Mouse (Mus musculus) macrophage (primary cell): ENCODE results near the gene Lrrc28. TPM values are rescaled to one million over a fixed set of nuclear protein-coding genes. Genes with fewer than 3 reads are reported as not detected.
"Not testable (repeated sequence)": the region's sequence is repeated elsewhere in the genome, so short reads cannot be mapped to it uniquely, and the experiment has no call there.

Source experiments
- H3K27ac ChIP-seq: fragments of 350-480 bp; formaldehyde crosslinking; 2 replicates; pipeline ENCODE4 v1.9.0; 2021
- H3K36me3 ChIP-seq: fragments of 350-480 bp; formaldehyde crosslinking; 2 replicates; pipeline ENCODE4 v1.9.0; 2021; ENCODE audit errors: inconsistent target
- H3K4me3 ChIP-seq: fragments of 350-480 bp; formaldehyde crosslinking; 2 replicates; pipeline ENCODE4 v1.9.0; 2021; ENCODE audit errors: inconsistent target
- H3K79me2 ChIP-seq: fragments of 350-480 bp; formaldehyde crosslinking; 2 replicates; pipeline ENCODE4 v1.9.0; 2021; ENCODE audit errors: inconsistent target
- WGBS: methylation state at CpG from one replicate; pipeline ENCODE4 v1.1.7; 2026; ENCODE audit warnings: inconsistent platforms; ENCODE audit not compliant: missing documents; 5-methylcytosine and 5-hydroxymethylcytosine counted together
- polyA plus RNA-seq: library from polyadenylated mRNA; stranded (reverse); fragments of 250-400 nt; gene quantifications from 3 replicates; pipeline ENCODE4 v1.2.4, GENCODE M21; 2018; ENCODE audit warnings: inconsistent platforms

Gene Lrrc28
- polyA plus RNA-seq, 1 experiment from 2014 or later = 5.5 TPM

DNA sequence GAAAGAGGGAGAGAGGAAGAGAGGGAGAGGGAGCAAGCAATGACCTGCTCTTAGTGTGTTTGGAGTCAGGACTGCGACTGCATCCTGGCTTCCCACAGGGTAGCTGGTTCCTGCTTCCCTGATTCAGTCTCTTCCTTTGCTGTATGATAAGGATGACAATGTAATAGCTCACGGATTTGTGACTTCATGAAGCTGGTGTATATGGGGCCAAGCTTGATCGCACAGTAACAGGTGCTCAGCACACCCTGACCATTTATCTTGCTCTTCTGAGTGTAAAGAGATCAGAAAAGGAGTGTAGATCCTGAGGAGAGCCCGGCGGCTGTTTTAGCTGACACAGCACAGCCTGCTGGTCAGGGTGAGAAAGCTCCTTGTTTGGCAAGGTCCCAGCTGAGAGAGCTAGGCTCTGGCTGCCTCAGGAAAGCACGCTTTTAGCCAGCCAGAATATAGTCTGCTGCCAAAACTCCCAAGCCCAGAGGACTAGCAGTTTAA lies 96.0 kb downstream of the Lrrc28 start:
- 47% methylated on average over 6 of the region's 6 CpGs for WGBS
- Histone ChIP-seq H3K27ac (peak overlapping the region; percentile 45), H3K36me3 (no peaks in the 10 kb centered on the region)

GRCm38 (mm10) chr7:67548599-67549041 lies 96.4 kb downstream of the Lrrc28 start:
- Histone ChIP-seq H3K27ac (peak overlapping the region; percentile 45), H3K36me3 (no peaks in the 10 kb centered on the region), H3K4me3 (no peak overlapping the region), H3K79me2 (no peaks in the 10 kb centered on the region)
- 25% methylated on average over 6 of the region's 6 CpGs for WGBS

More for the DNA sequence above, 96.0 kb downstream of the Lrrc28 start:
- Histone ChIP-seq H3K79me2 (no peaks in the 10 kb centered on the region), H3K4me3 (no peak overlapping the region)

GRCm38 (mm10) chr7:67546282-67546681 lies 98.8 kb downstream of the Lrrc28 start:
- Histone ChIP-seq H3K27ac (no peak overlapping the region), H3K4me3 (no peak overlapping the region), H3K36me3 (no peaks in the 10 kb centered on the region), H3K79me2 (no peaks in the 10 kb centered on the region)
- WGBS = 20% methylated on average over 5 of the region's 5 CpGs

GRCm38 (mm10) chr7:67544586-67544985 lies 100.5 kb downstream of the Lrrc28 start:
- no peak overlapping the region for H3K27ac ChIP-seq
- H3K4me3 ChIP-seq = no peak overlapping the region
- no peaks in the 10 kb centered on the region for H3K36me3 ChIP-seq
- H3K79me2 ChIP-seq = no peaks in the 10 kb centered on the region

DNA sequence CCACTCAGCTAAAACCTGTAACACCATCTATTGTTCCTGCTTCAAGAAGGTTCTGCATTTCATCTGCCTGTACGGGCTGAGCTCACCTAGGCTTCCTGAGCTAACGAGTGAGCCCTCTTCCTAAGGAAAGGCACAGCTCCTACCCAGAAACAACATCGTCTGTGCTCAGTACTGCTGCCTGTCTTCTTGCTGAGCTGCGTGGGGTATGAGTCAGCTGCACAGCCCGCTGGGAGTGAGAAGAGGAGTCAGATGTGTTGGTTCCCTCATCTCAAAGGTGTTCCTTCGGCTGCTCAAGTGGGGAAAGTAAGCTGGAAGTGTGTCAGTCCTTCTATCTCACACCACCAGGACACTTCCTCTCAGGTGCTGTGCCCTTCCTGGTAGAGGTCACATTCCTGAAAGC lies 101.4 kb downstream of the Lrrc28 start:
- 90% methylated on average over 6 of the region's 6 CpGs for WGBS
- H3K4me3 ChIP-seq = no peak overlapping the region
- H3K27ac ChIP-seq = no peak overlapping the region
- H3K79me2 ChIP-seq = no peaks in the 10 kb centered on the region
- no peaks in the 10 kb centered on the region for H3K36me3 ChIP-seq

GRCm38 (mm10) chr7:67536588-67537372 lies 108.3 kb downstream of the Lrrc28 start:
- no peak overlapping the region for H3K27ac ChIP-seq
- H3K79me2 ChIP-seq = no peaks in the 10 kb centered on the region
- H3K4me3 ChIP-seq = no peak overlapping the region
- no peaks in the 10 kb centered on the region for H3K36me3 ChIP-seq
- 92% methylated on average over 11 of the region's 11 CpGs for WGBS

DNA sequence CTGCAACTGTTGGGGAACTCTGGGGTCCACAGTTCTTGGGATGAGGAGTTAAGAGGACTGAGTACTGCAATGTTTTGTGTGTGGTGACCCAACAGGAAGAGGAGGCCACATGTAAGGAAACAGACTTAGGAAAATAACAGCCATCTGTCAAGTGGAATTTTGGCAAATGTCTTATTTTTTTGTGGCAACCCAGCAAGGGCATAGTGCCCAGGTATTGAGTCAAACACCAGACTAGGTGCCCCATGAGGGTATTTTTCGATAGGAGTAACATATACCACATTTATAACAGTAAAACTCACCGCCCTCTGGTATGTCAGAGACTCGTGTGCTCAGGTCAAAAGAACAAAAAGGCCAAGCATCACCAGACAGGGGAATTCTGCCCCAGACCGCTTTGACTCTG lies 109.1 kb downstream of the Lrrc28 start:
- no peaks in the 10 kb centered on the region for H3K79me2 ChIP-seq
- 90% methylated on average over 3 of the region's 4 CpGs for WGBS
- no peak overlapping the region for H3K27ac ChIP-seq
- no peak overlapping the region for H3K4me3 ChIP-seq
- H3K36me3 ChIP-seq = no peaks in the 10 kb centered on the region

- Histone ChIP-seq H3K79me2 (no peaks in the 10 kb centered on the region), H3K4me3 (no peak overlapping the region), H3K36me3 (no peaks in the 10 kb centered on the region), H3K27ac (no peak overlapping the region)
- 90% methylated on average over 2 of the region's 2 CpGs for WGBS
These were observed 114.1 kb downstream of the Lrrc28 start for GRCm38 (mm10) chr7:67530981-67531380.

- Histone ChIP-seq H3K79me2 (no peaks in the 10 kb centered on the region), H3K27ac (no peak overlapping the region), H3K36me3 (no peaks in the 10 kb centered on the region), H3K4me3 (no peak overlapping the region)
- WGBS = 95% methylated on average over 6 of the region's 6 CpGs
These were observed 115.7 kb downstream of the Lrrc28 start for GRCm38 (mm10) chr7:67529381-67529780.

DNA sequence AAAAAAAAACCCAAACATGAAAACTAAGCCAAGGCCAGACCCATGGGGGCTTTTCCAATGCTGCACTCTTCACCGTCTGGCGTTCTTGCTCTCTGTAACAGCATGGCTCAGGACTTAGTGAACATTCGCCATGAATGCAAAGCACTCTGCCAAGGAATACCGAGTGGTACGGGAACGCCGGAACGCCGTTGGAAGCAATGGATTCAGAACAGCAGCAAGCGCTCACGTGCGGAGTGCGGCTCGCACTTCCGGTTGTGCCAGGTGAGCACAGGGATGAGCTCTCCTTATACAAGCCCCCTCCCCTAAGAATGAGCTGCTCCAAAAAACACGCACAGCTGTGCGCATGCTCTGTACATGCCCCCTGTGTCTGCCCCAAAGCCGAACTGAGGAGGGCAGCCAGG lies 116.2 kb downstream of the Lrrc28 start:
- Histone ChIP-seq H3K27ac (no peak overlapping the region), H3K36me3 (no peaks in the 10 kb centered on the region), H3K4me3 (no peak overlapping the region), H3K79me2 (no peaks in the 10 kb centered on the region)
- WGBS = 93% methylated on average over 18 of the region's 18 CpGs

- Histone ChIP-seq H3K79me2 (no peaks in the 10 kb centered on the region), H3K27ac (no peak overlapping the region), H3K36me3 (no peaks in the 10 kb centered on the region), H3K4me3 (no peak overlapping the region)
- WGBS = 67% methylated on average over 10 of the region's 10 CpGs
These were observed 116.8 kb downstream of the Lrrc28 start for GRCm38 (mm10) chr7:67528063-67528811.

DNA sequence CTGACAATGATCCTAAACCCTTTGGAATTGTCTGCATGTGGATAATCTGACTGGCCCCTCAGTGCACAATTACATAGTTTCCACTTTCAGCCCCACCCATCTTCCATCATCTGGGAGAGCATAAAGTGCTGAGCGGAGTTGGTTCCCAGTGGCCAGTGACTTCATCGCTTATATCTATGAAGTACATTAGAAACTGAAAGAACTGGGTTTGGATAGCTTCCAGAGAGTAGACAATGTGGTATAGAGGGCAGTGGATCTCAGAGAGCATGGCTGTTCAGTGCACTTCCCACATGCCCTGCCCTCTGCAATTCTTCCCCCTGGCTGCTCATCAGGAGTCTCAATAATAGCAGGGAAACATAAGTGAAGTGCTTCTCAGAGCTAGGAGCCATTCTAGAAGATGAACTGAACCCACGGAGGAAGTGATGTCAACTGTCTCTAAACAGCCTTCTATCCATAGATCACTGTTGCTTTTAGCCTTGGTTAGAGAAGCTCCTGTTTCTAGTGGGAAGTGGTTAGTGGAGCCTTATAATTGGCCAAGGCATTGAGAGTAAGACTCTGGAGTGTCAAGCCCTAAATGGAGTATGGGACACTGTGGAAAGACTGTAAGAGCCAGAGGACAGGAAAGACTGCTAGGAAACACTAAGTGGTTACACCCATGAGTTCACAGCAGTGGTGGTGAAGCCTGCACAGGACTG lies 119.0 kb downstream of the Lrrc28 start:
- Histone ChIP-seq H3K36me3 (no peaks in the 10 kb centered on the region), H3K27ac (peak overlapping the region; percentile 43), H3K4me3 (no peak overlapping the region), H3K79me2 (no peaks in the 10 kb centered on the region)
- WGBS = 63% methylated on average over 3 of the region's 3 CpGs

GRCm38 (mm10) chr7:67524069-67524468 lies 121.0 kb downstream of the Lrrc28 start:
- H3K27ac ChIP-seq, H3K36me3 ChIP-seq, H3K79me2 ChIP-seq, H3K4me3 ChIP-seq: not testable (repeated sequence)
- 67% methylated on average over 3 of the region's 8 CpGs for WGBS

GRCm38 (mm10) chr7:67523400-67523799 lies 121.7 kb downstream of the Lrrc28 start:
- 96% methylated on average over 7 of the region's 7 CpGs for WGBS
- H3K36me3 ChIP-seq = no peaks in the 10 kb centered on the region
- H3K4me3 ChIP-seq = no peak overlapping the region
- H3K27ac ChIP-seq = no peak overlapping the region
- H3K79me2 ChIP-seq = no peaks in the 10 kb centered on the region

GRCm38 (mm10) chr7:67521731-67522130 lies 123.3 kb downstream of the Lrrc28 start:
- H3K79me2 ChIP-seq, H3K36me3 ChIP-seq, H3K27ac ChIP-seq, H3K4me3 ChIP-seq: not testable (repeated sequence)
- 90% methylated on average over 2 of the region's 5 CpGs for WGBS
